Mouse (Mus musculus): Measurements from ENCODE around the gene Gsx1. TPM values are rescaled to one million over a fixed set of nuclear protein-coding genes. Genes with fewer than 3 reads are reported as not detected.

Gsx1 gene
- polyA plus RNA-seq (2015; fragmentation: Nextera tagmentation; extraction: Ambion mirVana), result not detected in 2 replicates

GRCm38 (mm10) chr5:147188571-147188975, at the start of gene Gsx1:
Gene Gsx1, plus strand, starts transcription at chr5:147188696.
- H3K27me3 ChIP-seq, result peaks cover 98% of the 10 kb centered on the region
- no peak within 1 kb of the TSS for H3K9ac ChIP-seq
- H3K4me3 ChIP-seq, result peak within 1 kb of the TSS; percentile 36
- H3K4me2 ChIP-seq (replicated peaks), result peak within 1 kb of the TSS; percentile 60
- ATAC-seq (ENCODE audit: low FRiP score, low read depth), result peak; percentile 67
- no peaks in the 10 kb centered on the region for H3K9me3 ChIP-seq
- under 1% methylated on average over 37 of the region's 37 CpGs for WGBS
- H3K36me3 ChIP-seq, result no peaks in the 10 kb centered on the region
- peaks cover 23% of the 10 kb centered on the region for H3K4me1 ChIP-seq
- no peak within 1 kb of the TSS for H3K27ac ChIP-seq

- H3K27me3 ChIP-seq, result no peaks in the 10 kb centered on the region
- H3K9me3 ChIP-seq, result peaks cover 3% of the 10 kb centered on the region; the same call in 1 of the 2 replicates
- H3K4me2 ChIP-seq (replicated peaks), result no peak overlapping the region
- no peak overlapping the region for H3K9ac ChIP-seq
- no peaks in the 10 kb centered on the region for H3K4me1 ChIP-seq
- no peak overlapping the region for H3K27ac ChIP-seq
- no peak for ATAC-seq (ENCODE audit: low FRiP score, low read depth)
- H3K36me3 ChIP-seq, result no peaks in the 10 kb centered on the region
- no peak overlapping the region for H3K4me3 ChIP-seq
Measured at GRCm38 (mm10) chr5:147147340-147147739, 41.2 kb upstream of the Gsx1 start.

- no peak for ATAC-seq (ENCODE audit: low FRiP score, low read depth)
- H3K9me3 ChIP-seq, result no peaks in the 10 kb centered on the region
- H3K4me2 ChIP-seq (replicated peaks), result no peak overlapping the region
- 9% methylated on average over 13 of the region's 13 CpGs for WGBS
- H3K27me3 ChIP-seq, result peaks cover 17% of the 10 kb centered on the region
- no peak overlapping the region for H3K27ac ChIP-seq
- no peak overlapping the region for H3K9ac ChIP-seq
- no peaks in the 10 kb centered on the region for H3K36me3 ChIP-seq
- H3K4me1 ChIP-seq, result peaks cover 15% of the 10 kb centered on the region
- H3K4me3 ChIP-seq, result no peak overlapping the region
Measured at GRCm38 (mm10) chr5:147154806-147155371, 33.6 kb upstream of the Gsx1 start.

GRCm38 (mm10) chr5:147155449-147156133, 32.9 kb upstream of the Gsx1 start:
- H3K27ac ChIP-seq, result no peak overlapping the region
- no peak overlapping the region; the same call in 1 of the 2 replicates for H3K4me2 ChIP-seq (replicated peaks)
- peaks cover 15% of the 10 kb centered on the region for H3K4me1 ChIP-seq
- no peak overlapping the region for H3K9ac ChIP-seq
- H3K4me3 ChIP-seq, result no peak overlapping the region
- no peaks in the 10 kb centered on the region for H3K36me3 ChIP-seq
- ATAC-seq (ENCODE audit: low FRiP score, low read depth), result no peak
- H3K27me3 ChIP-seq, result peaks cover 17% of the 10 kb centered on the region
- WGBS, result 7% methylated on average over 13 of the region's 13 CpGs
- no peaks in the 10 kb centered on the region for H3K9me3 ChIP-seq

GRCm38 (mm10) chr5:147156376-147156775, 32.1 kb upstream of the Gsx1 start:
- H3K4me1 ChIP-seq, result peaks cover 15% of the 10 kb centered on the region
- no peak overlapping the region for H3K27ac ChIP-seq
- no peak overlapping the region for H3K4me3 ChIP-seq
- H3K4me2 ChIP-seq (replicated peaks), result no peak overlapping the region
- 26% methylated on average over 3 of the region's 3 CpGs for WGBS
- H3K9ac ChIP-seq, result no peak overlapping the region
- ATAC-seq (ENCODE audit: low FRiP score, low read depth), result no peak
- H3K9me3 ChIP-seq, result no peaks in the 10 kb centered on the region; the same call in 1 of the 2 replicates
- peaks cover 17% of the 10 kb centered on the region for H3K27me3 ChIP-seq
- no peaks in the 10 kb centered on the region for H3K36me3 ChIP-seq

GRCm38 (mm10) chr5:147157441-147157840, 31.1 kb upstream of the Gsx1 start:
- Histone ChIP-seq H3K4me1 (peaks cover 15% of the 10 kb centered on the region), H3K9ac (no peak overlapping the region), H3K27ac (no peak overlapping the region), H3K9me3 (no peaks in the 10 kb centered on the region; the same call in 1 of the 2 replicates), H3K27me3 (peaks cover 17% of the 10 kb centered on the region), H3K4me2 (replicated peaks) (no peak overlapping the region), H3K36me3 (no peaks in the 10 kb centered on the region), H3K4me3 (no peak overlapping the region)
- 73% methylated on average over 7 of the region's 7 CpGs for WGBS
- ATAC-seq (ENCODE audit: low FRiP score, low read depth), result no peak

GRCm38 (mm10) chr5:147159320-147159719, 29.2 kb upstream of the Gsx1 start:
- no peak overlapping the region for H3K27ac ChIP-seq
- no peaks in the 10 kb centered on the region for H3K36me3 ChIP-seq
- no peak overlapping the region for H3K4me3 ChIP-seq
- H3K27me3 ChIP-seq, result peaks cover 14% of the 10 kb centered on the region
- H3K9ac ChIP-seq, result no peak overlapping the region
- no peak overlapping the region for H3K4me2 ChIP-seq (replicated peaks)
- WGBS, result 87% methylated on average over 6 of the region's 6 CpGs
- peaks cover 15% of the 10 kb centered on the region for H3K4me1 ChIP-seq
- H3K9me3 ChIP-seq, result no peaks in the 10 kb centered on the region; the same call in 1 of the 2 replicates
- no peak for ATAC-seq (ENCODE audit: low FRiP score, low read depth)

- H3K4me3 ChIP-seq, result no peak overlapping the region
- no peak overlapping the region for H3K27ac ChIP-seq
- WGBS, result 85% methylated on average over 2 of the region's 2 CpGs
- no peak overlapping the region for H3K9ac ChIP-seq
- H3K36me3 ChIP-seq, result no peaks in the 10 kb centered on the region
- no peak overlapping the region for H3K4me2 ChIP-seq (replicated peaks)
- ATAC-seq (ENCODE audit: low FRiP score, low read depth), result no peak
- H3K4me1 ChIP-seq, result peaks cover 14% of the 10 kb centered on the region
- no peaks in the 10 kb centered on the region; the same call in 1 of the 2 replicates for H3K9me3 ChIP-seq
- H3K27me3 ChIP-seq, result peaks cover 12% of the 10 kb centered on the region
Measured at GRCm38 (mm10) chr5:147159792-147160191, 28.7 kb upstream of the Gsx1 start.

GRCm38 (mm10) chr5:147165060-147165459, 23.4 kb upstream of the Gsx1 start:
- 81% methylated on average over 6 of the region's 6 CpGs for WGBS
- ATAC-seq (ENCODE audit: low FRiP score, low read depth), result no peak

GRCm38 (mm10) chr5:147170088-147170487, 18.4 kb upstream of the Gsx1 start:
- no peak overlapping the region for H3K9ac ChIP-seq
- H3K27ac ChIP-seq, result no peak overlapping the region
- WGBS, result 60% methylated on average over 7 of the region's 7 CpGs
- no peak for ATAC-seq (ENCODE audit: low FRiP score, low read depth)
- no peak overlapping the region for H3K4me2 ChIP-seq (replicated peaks)
- H3K27me3 ChIP-seq, result no peaks in the 10 kb centered on the region; the same call in 1 of the 2 replicates
- no peak overlapping the region for H3K4me3 ChIP-seq
- H3K9me3 ChIP-seq, result no peaks in the 10 kb centered on the region
- H3K4me1 ChIP-seq, result no peaks in the 10 kb centered on the region
- H3K36me3 ChIP-seq, result no peaks in the 10 kb centered on the region

More at GRCm38 (mm10) chr5:147165060-147165459, 23.4 kb upstream of the Gsx1 start:
- Histone ChIP-seq H3K4me2 (replicated peaks) (no peak overlapping the region), H3K4me1 (no peaks in the 10 kb centered on the region), H3K9ac (no peak overlapping the region), H3K27ac (no peak overlapping the region), H3K36me3 (no peaks in the 10 kb centered on the region), H3K9me3 (no peaks in the 10 kb centered on the region; the same call in 1 of the 2 replicates), H3K27me3 (no peaks in the 10 kb centered on the region; the same call in 1 of the 2 replicates), H3K4me3 (no peak overlapping the region)

GRCm38 (mm10) chr5:147174046-147174445, 14.4 kb upstream of the Gsx1 start:
- ATAC-seq (ENCODE audit: low FRiP score, low read depth), result no peak
- Histone ChIP-seq H3K27ac (no peak overlapping the region), H3K4me2 (replicated peaks) (no peak overlapping the region), H3K27me3 (no peaks in the 10 kb centered on the region), H3K9ac (no peak overlapping the region), H3K4me1 (no peaks in the 10 kb centered on the region), H3K9me3 (no peaks in the 10 kb centered on the region), H3K4me3 (no peak overlapping the region), H3K36me3 (no peaks in the 10 kb centered on the region)
- 86% methylated on average over 3 of the region's 3 CpGs for WGBS

GRCm38 (mm10) chr5:147185174-147185915, 3.2 kb upstream of the Gsx1 start:
- Histone ChIP-seq H3K27me3 (peaks cover 90% of the 10 kb centered on the region), H3K4me3 (no peak overlapping the region), H3K4me1 (peaks cover 23% of the 10 kb centered on the region), H3K9ac (no peak overlapping the region), H3K9me3 (peaks cover 6% of the 10 kb centered on the region; the same call in 1 of the 2 replicates), H3K27ac (no peak overlapping the region), H3K4me2 (replicated peaks) (peak overlapping the region; percentile 48), H3K36me3 (no peaks in the 10 kb centered on the region)
- 8% methylated on average over 18 of the region's 19 CpGs for WGBS
- no peak for ATAC-seq (ENCODE audit: low FRiP score, low read depth)

All from limb, embryonic 13.5 days (tissue).